Mouse (Mus musculus) layer of hippocampus, adult 9-11 months (tissue): ENCODE measurements around the gene Cyp1a2.

Experiments used
- DNase-seq: peaks from one replicate; pipeline ENCODE4 v3.0.0; 2022

The Cyp1a2 gene

GRCm38 (mm10) chr9:57671037-57671436 lies 12.5 kb downstream of the Cyp1a2 start:
- no peak for DNase-seq

GRCm38 (mm10) chr9:57669566-57669965 lies 13.9 kb downstream of the Cyp1a2 start:
- DNase-seq = no peak

GRCm38 (mm10) chr9:57668277-57668676 lies 15.2 kb downstream of the Cyp1a2 start:
- no peak for DNase-seq

GRCm38 (mm10) chr9:57667817-57668216 lies 15.7 kb downstream of the Cyp1a2 start:
- DNase-seq = no peak

- no peak for DNase-seq
These were observed 16.4 kb downstream of the Cyp1a2 start for GRCm38 (mm10) chr9:57667136-57667535.

GRCm38 (mm10) chr9:57666536-57666935 lies 17.0 kb downstream of the Cyp1a2 start:
- DNase-seq = no peak

- no peak for DNase-seq
These were observed 18.9 kb downstream of the Cyp1a2 start for GRCm38 (mm10) chr9:57664616-57665015.

GRCm38 (mm10) chr9:57661552-57661951 lies 22.0 kb downstream of the Cyp1a2 start:
- no peak for DNase-seq

GRCm38 (mm10) chr9:57660501-57660900 lies 23.0 kb downstream of the Cyp1a2 start:
- no peak for DNase-seq

GRCm38 (mm10) chr9:57659774-57660173 lies 23.7 kb downstream of the Cyp1a2 start:
- DNase-seq = peak; percentile 68

- DNase-seq = no peak
These were observed 24.5 kb downstream of the Cyp1a2 start for GRCm38 (mm10) chr9:57658970-57659369.

- DNase-seq = no peak
These were observed 25.7 kb downstream of the Cyp1a2 start for GRCm38 (mm10) chr9:57657843-57658242.

- peak; percentile 76 for DNase-seq
These were observed 26.7 kb downstream of the Cyp1a2 start for GRCm38 (mm10) chr9:57656631-57657350.

- DNase-seq = peak; percentile 91
These were observed 27.8 kb downstream of the Cyp1a2 start for GRCm38 (mm10) chr9:57655749-57656148.

GRCm38 (mm10) chr9:57654966-57655365 lies 28.5 kb downstream of the Cyp1a2 start:
- DNase-seq = no peak

GRCm38 (mm10) chr9:57653283-57653682 lies 30.2 kb downstream of the Cyp1a2 start, which contains the start of gene Csk:
Gene Csk (minus strand): TSS chr9:57653631.
- no peak for DNase-seq

- no peak for DNase-seq
These were observed 30.6 kb downstream of the Cyp1a2 start for GRCm38 (mm10) chr9:57652855-57653254.

- no peak for DNase-seq
These were observed 31.2 kb downstream of the Cyp1a2 start for GRCm38 (mm10) chr9:57652351-57652750.

GRCm38 (mm10) chr9:57650786-57651311 lies 32.7 kb downstream of the Cyp1a2 start:
- no peak for DNase-seq

- DNase-seq = no peak
These were observed 33.2 kb downstream of the Cyp1a2 start for GRCm38 (mm10) chr9:57650130-57650785.

- DNase-seq = no peak
These were observed 36.0 kb downstream of the Cyp1a2 start for GRCm38 (mm10) chr9:57647286-57648108.

GRCm38 (mm10) chr9:57646551-57647103 lies 36.9 kb downstream of the Cyp1a2 start:
- DNase-seq = peak; percentile 80
